Mouse (Mus musculus) splenic B cell, adult 2 months (primary cell): ENCODE data around the gene Rab11a.
"Not testable (repeated sequence)": the region's sequence is repeated elsewhere in the genome, so short reads cannot be mapped to it uniquely, and the experiment has no call there.

Source experiments
- DNase-seq: peaks from one replicate; pipeline ENCODE4 v3.0.0-alpha.2; 2011; ENCODE audit warnings: low read depth, low spot score
- H3K27me3 ChIP-seq: 2 replicates; pipeline ENCODE4 v1.6.1; 2012; ENCODE audit warnings: mild to moderate bottlenecking, low read length, moderate library complexity, mixed read lengths; ENCODE audit not compliant: control insufficient read depth, poor library complexity, insufficient read depth, severe bottlenecking
- H3K36me3 ChIP-seq: 2 replicates; pipeline ENCODE4 v1.6.1; 2012; ENCODE audit warnings: mild to moderate bottlenecking, low read length, moderate library complexity, mixed read lengths; ENCODE audit not compliant: control insufficient read depth, poor library complexity, insufficient read depth, severe bottlenecking

Gene Rab11a

DNA sequence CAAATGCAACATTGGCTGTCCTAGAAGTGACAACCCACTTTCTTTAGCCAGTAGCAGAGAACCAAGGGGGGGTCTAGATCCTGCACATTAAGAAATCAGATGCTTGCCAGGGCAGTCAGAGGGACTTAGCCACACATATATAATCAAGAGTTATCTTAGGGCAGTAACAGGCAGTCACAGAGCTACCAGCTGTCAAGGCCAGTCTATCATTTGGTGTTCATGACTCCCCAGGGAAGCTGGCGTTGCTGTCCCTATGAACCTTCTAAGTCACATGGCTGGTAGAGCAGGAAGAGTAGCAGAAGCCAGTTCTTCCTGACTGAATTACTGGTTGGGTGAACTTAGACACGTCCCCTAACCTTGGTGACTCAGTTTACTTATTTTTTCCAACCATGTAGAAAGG is 44.5 kb downstream of the Rab11a start:
- peaks cover 4% of the 10 kb centered on the region for H3K36me3 ChIP-seq
- H3K27me3 ChIP-seq: no peaks in the 10 kb centered on the region
- DNase-seq: no peak

DNA sequence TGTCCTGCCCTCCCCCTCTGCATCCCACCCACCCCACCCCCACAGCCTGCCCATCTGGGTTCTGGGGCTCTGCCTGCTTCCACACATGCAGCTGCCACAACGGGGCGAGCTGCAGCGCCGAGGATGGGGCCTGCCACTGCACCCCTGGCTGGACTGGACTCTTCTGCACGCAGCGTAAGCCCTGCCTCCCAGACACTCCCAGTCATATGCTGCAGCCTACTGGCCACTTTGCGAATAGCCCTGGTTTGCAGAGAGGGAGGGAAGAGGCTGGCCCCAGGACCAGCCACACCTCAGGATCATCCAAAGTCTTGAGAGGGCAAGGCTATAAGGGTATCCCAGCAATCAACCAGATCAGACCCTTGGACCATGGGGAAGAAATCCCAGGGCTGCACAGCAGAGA is 46.4 kb downstream of the Rab11a start:
- Histone ChIP-seq H3K36me3 (peaks cover 4% of the 10 kb centered on the region), H3K27me3 (no peaks in the 10 kb centered on the region)
- peak; percentile 27 for DNase-seq

DNA sequence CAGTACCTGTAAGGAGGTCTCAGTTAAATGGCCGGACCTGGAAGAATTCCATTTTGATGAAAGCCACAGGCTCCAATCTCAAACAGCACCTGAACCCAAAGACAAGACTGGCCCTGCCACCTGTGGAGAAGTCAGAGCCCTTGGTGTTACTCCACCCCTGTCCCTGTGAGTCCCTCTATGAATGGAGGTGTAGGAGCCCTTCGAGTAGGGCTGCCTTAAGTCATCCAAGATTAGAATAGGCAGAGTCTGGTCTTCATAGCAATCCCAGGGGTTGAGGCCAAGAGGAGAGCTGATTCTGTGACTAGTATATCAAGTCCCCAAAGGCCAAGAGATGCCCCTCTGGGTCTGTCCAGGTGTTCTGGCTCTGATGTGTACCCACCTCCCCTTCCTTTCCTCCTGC is 46.8 kb downstream of the Rab11a start:
- peaks cover 4% of the 10 kb centered on the region for H3K36me3 ChIP-seq
- H3K27me3 ChIP-seq: no peaks in the 10 kb centered on the region
- no peak for DNase-seq

DNA sequence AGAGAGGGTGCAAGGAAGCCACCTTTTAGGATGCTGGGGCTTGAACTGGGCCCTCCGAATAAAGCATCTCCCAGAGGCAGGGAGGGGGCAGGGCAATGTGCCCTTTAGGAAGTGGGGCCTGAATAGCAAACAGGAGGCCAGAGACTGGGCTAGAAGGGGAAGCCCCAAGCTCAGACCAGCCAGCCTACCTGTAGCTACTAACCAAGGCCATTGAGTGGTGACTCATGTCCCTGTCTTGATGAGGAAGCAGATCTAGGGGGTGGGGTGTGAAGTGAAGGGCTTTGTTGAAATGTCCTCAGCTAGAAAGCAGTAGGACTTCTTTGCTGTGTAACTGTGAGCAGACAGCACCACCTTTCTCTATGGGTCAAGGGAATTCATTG is 49.6 kb downstream of the Rab11a start:
- DNase-seq: no peak
- Histone ChIP-seq H3K36me3 (no peaks in the 10 kb centered on the region), H3K27me3 (no peaks in the 10 kb centered on the region)

DNA sequence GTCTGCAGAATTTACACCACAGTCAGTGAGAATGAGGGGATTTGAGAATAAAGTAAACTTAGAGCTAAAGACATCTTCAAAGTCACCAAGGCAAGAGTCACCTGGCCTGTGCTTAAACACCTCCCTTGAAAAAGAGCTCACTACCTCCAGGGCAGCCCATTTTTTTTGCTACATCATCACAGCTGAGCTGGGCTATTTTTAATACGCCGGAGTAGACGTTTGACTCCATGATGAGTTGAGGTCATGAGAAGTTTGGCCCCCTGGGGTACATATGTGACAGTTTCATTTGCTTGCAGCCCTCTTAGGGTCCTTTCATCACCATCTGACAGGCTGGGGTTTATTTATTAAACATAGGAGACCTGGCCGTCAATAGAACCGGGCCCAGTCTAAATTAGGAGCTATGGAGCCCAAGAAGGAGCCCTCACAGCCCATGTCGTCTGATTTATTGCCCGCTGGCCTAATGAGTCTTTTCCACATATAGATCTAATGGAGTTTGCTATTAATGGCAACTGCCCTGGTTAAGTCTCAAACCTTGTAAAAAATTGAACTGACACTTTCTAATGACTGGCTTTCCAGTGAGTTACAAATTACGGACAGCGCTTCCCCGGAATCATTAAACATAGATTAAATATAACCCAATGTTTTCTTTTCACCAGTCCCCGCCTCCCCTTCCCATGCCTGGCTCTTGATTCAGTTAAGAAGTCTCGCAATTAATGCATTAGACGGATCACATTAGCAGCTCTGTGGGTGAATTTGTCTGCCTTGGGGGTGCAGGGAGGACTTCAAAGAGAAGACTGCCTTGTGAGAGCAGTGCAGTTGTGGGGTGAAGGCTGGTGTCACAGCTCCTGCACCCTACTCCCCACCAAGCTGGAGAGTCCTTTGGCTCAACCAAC is 50.2 kb downstream of the Rab11a start:
- Histone ChIP-seq H3K27me3 (no peaks in the 10 kb centered on the region), H3K36me3 (no peaks in the 10 kb centered on the region)
- DNase-seq: no peak

DNA sequence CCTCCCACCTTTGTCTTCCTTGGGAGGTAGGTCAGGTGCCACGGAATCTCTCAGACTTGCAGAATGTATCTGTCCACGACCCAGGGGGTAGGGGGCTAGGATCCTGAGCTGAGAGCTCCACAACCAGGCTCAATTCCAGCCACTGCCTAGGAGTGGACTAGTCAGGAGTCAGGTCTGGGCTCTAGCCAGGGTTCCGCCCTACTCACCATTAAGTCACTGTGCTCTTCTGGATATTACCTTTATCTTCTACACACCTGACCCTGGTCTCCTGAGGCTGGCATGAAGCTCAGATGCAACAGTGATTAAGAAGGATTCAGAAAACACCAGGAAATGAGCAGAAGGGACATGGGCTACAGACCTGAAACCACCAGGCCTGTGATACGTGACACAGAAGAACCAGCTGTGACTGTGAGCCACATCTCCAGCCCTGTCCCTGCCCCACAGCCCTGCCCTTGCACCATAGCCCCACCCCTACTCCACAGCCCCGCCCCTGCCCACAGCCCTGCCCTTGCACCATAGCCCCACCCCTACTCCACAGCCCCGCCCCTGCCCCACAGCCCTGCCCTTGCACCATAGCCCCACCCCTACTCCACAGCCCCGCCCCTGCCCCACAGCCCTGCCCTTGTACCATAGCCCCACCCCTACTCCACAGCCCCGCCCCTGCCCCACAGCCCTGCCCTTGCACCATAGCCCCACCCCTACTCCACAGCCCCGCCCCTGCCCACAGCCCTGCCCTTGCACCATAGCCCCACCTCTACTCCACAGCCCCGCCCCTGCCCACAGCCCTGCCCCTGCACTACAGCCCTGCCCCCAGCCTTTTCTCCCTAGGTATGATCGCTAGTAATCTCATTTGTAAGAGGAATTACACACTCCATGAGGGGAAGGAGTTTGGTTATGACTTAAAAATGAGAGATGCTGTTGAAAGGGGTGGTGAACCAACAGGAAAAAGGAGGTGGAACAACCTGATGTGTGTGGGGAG is 65.9 kb downstream of the Rab11a start:
- peak; percentile 40 for DNase-seq
- H3K36me3 ChIP-seq, H3K27me3 ChIP-seq: not testable (repeated sequence)

DNA sequence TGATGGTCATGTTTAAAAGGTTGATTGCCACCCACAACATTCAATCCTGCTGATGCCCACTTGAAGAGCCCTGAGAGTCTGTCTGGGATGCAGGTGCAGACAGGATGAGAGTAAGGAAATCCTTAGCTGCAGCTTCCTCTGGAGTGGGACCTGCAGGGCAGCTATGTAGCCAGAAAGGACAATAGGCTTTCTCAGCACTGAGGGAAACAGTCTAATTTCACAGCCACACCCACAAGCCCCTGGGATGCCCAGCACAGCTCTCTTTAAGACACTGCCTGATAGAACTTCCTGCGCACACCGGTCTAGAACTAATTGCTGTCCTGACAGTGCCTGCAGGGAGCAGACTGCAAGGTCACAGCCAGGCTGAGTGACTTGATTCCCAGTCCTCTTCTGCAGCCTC is 69.6 kb downstream of the Rab11a start:
- no peaks in the 10 kb centered on the region for H3K27me3 ChIP-seq
- DNase-seq: no peak
- no peaks in the 10 kb centered on the region for H3K36me3 ChIP-seq

DNA sequence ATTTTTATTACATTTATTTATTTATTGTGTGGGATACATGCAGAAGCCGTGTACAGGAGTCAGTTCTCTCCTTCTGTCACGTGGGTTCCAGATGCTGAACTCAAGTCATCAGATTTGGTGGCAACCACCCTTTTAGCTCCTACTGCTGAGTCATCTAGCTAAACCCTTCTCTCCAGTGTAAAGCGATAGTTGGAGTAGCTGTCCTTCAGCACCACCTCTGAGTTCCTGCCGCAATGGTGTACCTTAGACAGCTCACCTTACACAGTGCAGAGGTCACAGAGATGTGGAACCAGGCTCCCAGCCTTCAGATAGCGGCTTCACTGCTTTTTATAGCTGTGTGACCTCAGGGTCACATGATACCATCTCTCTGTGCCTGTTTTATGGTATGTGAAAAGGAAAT is 70.0 kb downstream of the Rab11a start:
- H3K36me3 ChIP-seq: no peaks in the 10 kb centered on the region
- DNase-seq: peak; percentile 32

DNA sequence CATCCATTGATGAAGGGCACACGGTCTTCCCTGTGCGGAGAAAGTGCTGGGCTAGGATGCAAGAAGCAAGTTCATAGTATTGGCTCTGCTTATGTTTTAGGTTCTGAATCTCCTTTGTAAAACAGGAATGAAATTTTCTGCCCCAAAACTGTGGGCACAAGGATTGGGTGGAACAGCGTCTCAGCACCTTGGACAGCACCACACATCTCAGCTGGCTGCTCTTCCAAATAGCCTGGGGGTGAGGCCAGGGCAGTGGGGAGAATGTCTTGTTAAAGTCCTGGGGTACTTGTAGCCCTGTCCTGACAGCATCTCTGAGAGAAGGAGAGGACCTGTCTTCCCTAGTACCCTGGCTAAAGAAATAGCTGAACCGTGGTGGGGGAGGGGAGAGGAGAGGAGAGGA is 71.0 kb downstream of the Rab11a start:
- peak; percentile 39 for DNase-seq
- H3K27me3 ChIP-seq: no peaks in the 10 kb centered on the region
- no peaks in the 10 kb centered on the region for H3K36me3 ChIP-seq

More for the DNA sequence above, 70.0 kb downstream of the Rab11a start:
- no peaks in the 10 kb centered on the region for H3K27me3 ChIP-seq
